Mouse (Mus musculus) midbrain, embryonic 14.5 days (tissue): ENCODE data around the gene Egflam. TPM values are rescaled to one million over a fixed set of nuclear protein-coding genes. Genes with fewer than 3 reads are reported as not detected.
A peak's percentile ranks its signal among the peaks of the same experiment; 100 is the strongest.

Experiments used
- ATAC-seq: fragments of 200-750 bp; cut with Nextera tagmentation; 2 replicates; pipeline ENCODE4 v1.8.0; 2017; ENCODE audit warnings: moderate number of reproducible peaks, moderate library complexity; ENCODE audit not compliant: low FRiP score, low TSS enrichment
- DNase-seq: peaks from one replicate; pipeline ENCODE4 v3.0.0-alpha.2; 2015
- H3K27ac ChIP-seq: fragments of 300-500 bp; sonication (generic); replicated peaks from 2 replicates; pipeline ENCODE4 v1.5.1; 2014; ENCODE audit warnings: mild to moderate bottlenecking, low read depth, low read length, moderate library complexity
- H3K27me3 ChIP-seq: fragments of 300-500 bp; sonication (generic); 2 replicates; pipeline ENCODE4 v1.6.1; 2014; ENCODE audit warnings: low read length, control low read depth, mixed read lengths; ENCODE audit not compliant: control insufficient read depth, insufficient read depth
- H3K36me3 ChIP-seq: fragments of 300-500 bp; sonication (generic); 2 replicates; pipeline ENCODE4 v1.6.1; 2014; ENCODE audit warnings: low read length, control low read depth; ENCODE audit not compliant: control insufficient read depth, insufficient read depth
- H3K4me1 ChIP-seq: fragments of 300-500 bp; sonication (generic); 2 replicates; pipeline ENCODE4 v1.6.1; 2014; ENCODE audit warnings: mild to moderate bottlenecking, antibody characterized with exemption, low read length, control low read depth; ENCODE audit not compliant: control insufficient read depth, insufficient read depth
- H3K4me2 ChIP-seq: fragments of 300-500 bp; sonication (generic); 2 replicates; pipeline ENCODE4 v1.6.1; 2014; ENCODE audit warnings: mild to moderate bottlenecking, low read length, moderate library complexity
- H3K4me3 ChIP-seq: fragments of 300-500 bp; sonication (generic); replicated peaks from 2 replicates; pipeline ENCODE4 v1.5.1; 2014; ENCODE audit warnings: low read depth, low read length
- H3K9ac ChIP-seq: fragments of 300-500 bp; sonication (generic); replicated peaks from 2 replicates; pipeline ENCODE4 v1.6.1; 2014; ENCODE audit warnings: mild to moderate bottlenecking, low read length, moderate library complexity
- H3K9me3 ChIP-seq: fragments of 300-500 bp; sonication (generic); 2 replicates; pipeline ENCODE4 v1.6.1; 2016; ENCODE audit warnings: low read length, control low read depth, mixed read lengths; ENCODE audit not compliant: control insufficient read depth
- WGBS: fragments of 180-500 bp; shearing (Covaris S2); extraction: QIAGEN DNeasy Blood & Tissue Kit; methylation state at CpG from one replicate; pipeline ENCODE4 v1.1.7; 2014; 5-methylcytosine and 5-hydroxymethylcytosine counted together
- polyA plus RNA-seq: library from polyadenylated mRNA; unstranded; fragments of >200 nt; fragmentation: Nextera tagmentation; extraction: Ambion mirVana; gene quantifications from 2 replicates; pipeline ENCODE4 v1.2.1, GENCODE M21; 2014

Gene Egflam
- polyA plus RNA-seq, 1 experiment from 2014 or later: 8.4 TPM

GRCm38 (mm10) chr15:7383349-7383748 is 14.8 kb downstream of the Egflam start:
- H3K36me3 ChIP-seq: no peaks in the 10 kb centered on the region
- 88% methylated on average over 4 of the region's 4 CpGs for WGBS
- ATAC-seq (no peak), DNase-seq (no peak)
- H3K27ac ChIP-seq: no peak overlapping the region
- no peaks in the 10 kb centered on the region for H3K9me3 ChIP-seq
- no peak overlapping the region for H3K9ac ChIP-seq
- H3K4me2 ChIP-seq: no peak overlapping the region
- H3K4me1 ChIP-seq: no peaks in the 10 kb centered on the region
- H3K27me3 ChIP-seq: no peaks in the 10 kb centered on the region
- H3K4me3 ChIP-seq: no peak overlapping the region

- no peaks in the 10 kb centered on the region for H3K36me3 ChIP-seq
- H3K4me2 ChIP-seq: no peak overlapping the region
- DNase-seq: no peak
- H3K27me3 ChIP-seq: no peaks in the 10 kb centered on the region
- no peaks in the 10 kb centered on the region for H3K9me3 ChIP-seq
- H3K27ac ChIP-seq: no peak overlapping the region
- no peak overlapping the region for H3K4me3 ChIP-seq
- no peak overlapping the region for H3K9ac ChIP-seq
- H3K4me1 ChIP-seq: no peaks in the 10 kb centered on the region
- ATAC-seq: no peak
- WGBS: 79% methylated on average over 10 of the region's 10 CpGs
Measured at GRCm38 (mm10) chr15:7382457-7382856, 15.7 kb downstream of the Egflam start.

- ATAC-seq (no peak), DNase-seq (no peak)
- no peak overlapping the region for H3K27ac ChIP-seq
- H3K9me3 ChIP-seq: no peaks in the 10 kb centered on the region
- H3K36me3 ChIP-seq: no peaks in the 10 kb centered on the region
- H3K4me3 ChIP-seq: no peak overlapping the region
- no peaks in the 10 kb centered on the region for H3K27me3 ChIP-seq
- H3K4me2 ChIP-seq: no peak overlapping the region
- WGBS: 90% methylated on average over 1 of the region's 1 CpGs
- no peak overlapping the region for H3K9ac ChIP-seq
- H3K4me1 ChIP-seq: no peaks in the 10 kb centered on the region
Measured at GRCm38 (mm10) chr15:7352635-7353051, 45.6 kb downstream of the Egflam start.

GRCm38 (mm10) chr15:7340703-7341309 is 57.4 kb downstream of the Egflam start:
- DNase-seq (peak; percentile 27), ATAC-seq (no peak)
- Histone ChIP-seq H3K9me3 (no peaks in the 10 kb centered on the region), H3K9ac (no peak overlapping the region), H3K27me3 (no peaks in the 10 kb centered on the region), H3K36me3 (no peaks in the 10 kb centered on the region), H3K4me3 (no peak overlapping the region), H3K27ac (no peak overlapping the region), H3K4me2 (no peak overlapping the region), H3K4me1 (no peaks in the 10 kb centered on the region)
- WGBS: 50% methylated on average over 5 of the region's 5 CpGs

- no peak for DNase-seq
- no peak for ATAC-seq
- Histone ChIP-seq H3K4me1 (no peaks in the 10 kb centered on the region), H3K36me3 (no peaks in the 10 kb centered on the region), H3K27ac (no peak overlapping the region), H3K27me3 (no peaks in the 10 kb centered on the region), H3K4me3 (no peak overlapping the region), H3K9me3 (no peaks in the 10 kb centered on the region), H3K4me2 (no peak overlapping the region), H3K9ac (no peak overlapping the region)
- WGBS: 78% methylated on average over 11 of the region's 11 CpGs
Measured at GRCm38 (mm10) chr15:7334517-7335298, 63.5 kb downstream of the Egflam start.

- H3K9ac ChIP-seq: no peak overlapping the region
- H3K4me2 ChIP-seq: no peak overlapping the region
- DNase-seq (no peak), ATAC-seq (no peak)
- no peak overlapping the region for H3K4me3 ChIP-seq
- no peaks in the 10 kb centered on the region for H3K27me3 ChIP-seq
- H3K36me3 ChIP-seq: no peaks in the 10 kb centered on the region
- WGBS: 91% methylated on average over 1 of the region's 1 CpGs
- H3K4me1 ChIP-seq: no peaks in the 10 kb centered on the region
- H3K9me3 ChIP-seq: no peaks in the 10 kb centered on the region
- no peak overlapping the region for H3K27ac ChIP-seq
Measured at GRCm38 (mm10) chr15:7332875-7333274, 65.3 kb downstream of the Egflam start.

- WGBS: 83% methylated on average over 2 of the region's 2 CpGs
- Histone ChIP-seq H3K4me1 (no peaks in the 10 kb centered on the region), H3K27me3 (no peaks in the 10 kb centered on the region), H3K36me3 (no peaks in the 10 kb centered on the region), H3K9ac (no peak overlapping the region), H3K4me3 (no peak overlapping the region), H3K9me3 (no peaks in the 10 kb centered on the region), H3K4me2 (no peak overlapping the region), H3K27ac (no peak overlapping the region)
- ATAC-seq (no peak), DNase-seq (no peak)
Measured at GRCm38 (mm10) chr15:7322599-7323311, 75.4 kb downstream of the Egflam start.

- no peak for DNase-seq
Measured at GRCm38 (mm10) chr15:7320901-7321300, 77.3 kb downstream of the Egflam start.

More at GRCm38 (mm10) chr15:7320901-7321300, 77.3 kb downstream of the Egflam start:
- H3K27ac ChIP-seq: no peak overlapping the region
- 85% methylated on average over 4 of the region's 4 CpGs for WGBS
- H3K4me3 ChIP-seq: no peak overlapping the region
- no peaks in the 10 kb centered on the region for H3K36me3 ChIP-seq
- no peaks in the 10 kb centered on the region for H3K9me3 ChIP-seq
- H3K9ac ChIP-seq: no peak overlapping the region
- no peak overlapping the region for H3K4me2 ChIP-seq
- no peaks in the 10 kb centered on the region for H3K4me1 ChIP-seq
- no peak for ATAC-seq
- no peaks in the 10 kb centered on the region for H3K27me3 ChIP-seq
